Mouse (Mus musculus) embryonic facial prominence, embryonic 14.5 days (tissue): ENCODE results near the gene Trim41. TPM values are rescaled to one million over a fixed set of nuclear protein-coding genes. Genes with fewer than 3 reads are reported as not detected.
A peak's percentile ranks its signal among the peaks of the same experiment; 100 is the strongest.
"Not testable (repeated sequence)": the region's sequence is repeated elsewhere in the genome, so short reads cannot be mapped to it uniquely, and the experiment has no call there.

Source experiments
- ATAC-seq: fragments of 200-750 bp; cut with Nextera tagmentation; 2 replicates; pipeline ENCODE4 v1.8.0; 2017; ENCODE audit warnings: low read depth, moderate number of reproducible peaks, moderate TSS enrichment
- DNase-seq: peaks from one replicate; pipeline ENCODE4 v3.0.0-alpha.2; 2015; ENCODE audit warnings: low spot score
- H3K27ac ChIP-seq: fragments of 300-500 bp; sonication (generic); replicated peaks from 2 replicates; pipeline ENCODE4 v1.5.1; 2014; ENCODE audit warnings: low read depth, mild to moderate bottlenecking, low read length, moderate library complexity
- H3K27me3 ChIP-seq: fragments of 300-500 bp; sonication (generic); replicated peaks from 2 replicates; pipeline ENCODE4 v1.6.1; 2014; ENCODE audit warnings: low read length; ENCODE audit not compliant: control insufficient read depth, insufficient read depth
- H3K36me3 ChIP-seq: fragments of 300-500 bp; sonication (generic); 2 replicates; pipeline ENCODE4 v1.6.1; 2014; ENCODE audit warnings: low read length, mixed read lengths; ENCODE audit not compliant: control insufficient read depth, insufficient read depth
- H3K4me1 ChIP-seq: fragments of 300-500 bp; sonication (generic); 2 replicates; pipeline ENCODE4 v1.6.1; 2014; ENCODE audit warnings: antibody characterized with exemption, low read length; ENCODE audit not compliant: control insufficient read depth, insufficient read depth
- H3K4me2 ChIP-seq: fragments of 300-500 bp; sonication (generic); 2 replicates; pipeline ENCODE4 v1.6.1; 2014; ENCODE audit warnings: low read depth, mild to moderate bottlenecking, low read length, moderate library complexity, mixed read lengths
- H3K4me3 ChIP-seq: fragments of 300-500 bp; sonication (generic); 2 replicates; pipeline ENCODE4 v1.5.1; 2014; ENCODE audit warnings: low read depth, mild to moderate bottlenecking, low read length
- H3K9ac ChIP-seq: fragments of 300-500 bp; sonication (generic); 2 replicates; pipeline ENCODE4 v1.6.1; 2014; ENCODE audit warnings: low read depth, mild to moderate bottlenecking, low read length, moderate library complexity, mixed read lengths
- H3K9me3 ChIP-seq: fragments of 300-500 bp; sonication (generic); 2 replicates; pipeline ENCODE4 v1.6.1; 2016; ENCODE audit warnings: low read length; ENCODE audit not compliant: control insufficient read depth
- WGBS: fragments of 180-500 bp; shearing (Covaris S2); extraction: QIAGEN DNeasy Blood & Tissue Kit; methylation state at CpG from one replicate; pipeline ENCODE4 v1.1.7; 2014; 5-methylcytosine and 5-hydroxymethylcytosine counted together
- polyA plus RNA-seq: library from polyadenylated mRNA; unstranded; fragments of >200 nt; fragmentation: Nextera tagmentation; extraction: Ambion mirVana; gene quantifications from 2 replicates; pipeline ENCODE4 v1.2.1, GENCODE M21; 2014

Gene Trim41
- polyA plus RNA-seq, 1 experiment from 2014 or later: 5.2 TPM

DNA sequence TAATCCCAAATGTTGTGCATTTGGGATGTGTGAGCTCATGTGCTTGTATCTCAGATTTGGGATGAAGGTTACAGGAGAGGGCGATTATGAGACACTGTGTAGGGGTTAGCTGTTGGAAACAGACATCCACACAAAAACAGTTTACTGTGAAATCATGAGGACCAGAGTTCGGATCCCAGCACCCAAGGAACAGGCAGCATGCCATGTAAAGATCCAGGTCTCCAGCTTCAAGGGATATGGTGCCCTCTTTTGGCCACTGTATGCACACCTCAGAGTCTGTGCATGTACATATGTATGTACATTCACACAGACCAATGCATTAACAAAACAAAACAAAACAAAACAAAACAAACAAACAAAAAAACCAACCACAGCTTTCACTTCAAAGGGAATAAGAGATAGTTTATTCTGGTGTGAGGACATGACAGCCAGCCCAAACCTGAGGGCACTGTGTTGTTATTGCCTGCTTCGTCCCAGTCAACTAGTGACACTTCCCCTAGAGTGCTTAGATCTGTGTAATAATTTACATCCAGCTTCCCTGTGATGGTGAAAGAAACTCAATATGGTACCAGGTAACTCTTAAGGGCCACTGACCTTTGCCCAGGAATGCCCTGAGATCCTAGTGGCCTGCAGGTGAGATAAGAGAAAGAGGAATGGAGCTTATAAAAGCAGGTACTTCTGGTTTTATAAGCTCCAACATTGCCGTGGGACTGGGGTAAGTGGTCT lies 34.3 kb upstream of the Trim41 start:
- DNase-seq (no peak), ATAC-seq (no peak)
- Histone ChIP-seq H3K27ac (no peak overlapping the region), H3K4me2 (no peak overlapping the region), H3K36me3 (no peaks in the 10 kb centered on the region), H3K9me3 (no peaks in the 10 kb centered on the region), H3K4me3 (no peak overlapping the region), H3K9ac (no peak overlapping the region), H3K4me1 (peaks cover 12% of the 10 kb centered on the region), H3K27me3 (peaks cover 6% of the 10 kb centered on the region; the same call in 1 of the 2 replicates)
- 84% methylated on average over 4 of the region's 4 CpGs for WGBS

DNA sequence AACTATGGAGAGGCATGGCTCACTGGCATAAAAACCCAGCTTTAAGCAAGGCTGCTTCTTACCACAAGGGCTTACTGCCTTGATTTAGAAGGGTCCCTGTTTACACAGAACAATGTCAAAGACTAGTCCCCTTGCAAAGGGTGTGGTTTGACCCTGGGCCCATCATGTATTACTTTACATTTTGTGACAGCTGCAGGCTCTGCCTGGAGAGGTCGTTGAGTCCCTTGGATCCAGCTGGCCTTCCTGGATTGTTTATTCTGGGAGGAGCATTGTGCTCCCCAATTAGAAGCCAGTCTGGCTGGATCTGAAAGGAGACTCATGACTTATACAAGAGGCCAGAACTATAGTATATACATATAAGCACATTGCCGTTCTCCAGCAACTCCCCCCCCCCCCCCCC lies 33.1 kb upstream of the Trim41 start:
- Histone ChIP-seq H3K27me3 (peaks cover 6% of the 10 kb centered on the region; the same call in 1 of the 2 replicates), H3K9me3 (no peaks in the 10 kb centered on the region), H3K36me3 (no peaks in the 10 kb centered on the region), H3K27ac (no peak overlapping the region), H3K4me3 (no peak overlapping the region), H3K4me2 (no peak overlapping the region), H3K9ac (no peak overlapping the region), H3K4me1 (peaks cover 12% of the 10 kb centered on the region)
- ATAC-seq: no peak
- DNase-seq: peak; percentile 60
- 49% methylated on average over 2 of the region's 2 CpGs for WGBS

DNA sequence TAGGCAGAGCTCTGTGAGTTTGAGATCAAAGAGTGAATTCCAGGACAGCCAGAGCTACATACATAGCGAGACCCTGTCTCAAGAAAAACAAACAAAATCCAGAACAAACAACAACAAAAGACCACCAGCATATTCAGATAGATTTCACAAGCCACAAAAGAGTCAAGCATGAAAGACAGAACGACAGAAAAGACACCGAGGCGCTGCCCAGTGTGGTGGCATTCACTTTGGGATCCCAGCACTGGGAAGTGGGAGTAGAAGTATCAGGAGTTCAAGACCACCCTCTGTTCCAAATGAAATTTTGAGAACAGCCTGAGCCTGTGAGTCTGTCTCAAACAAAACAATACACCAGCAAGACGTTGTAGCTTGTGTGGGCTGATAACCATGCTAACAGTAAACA lies 29.7 kb upstream of the Trim41 start:
- no peak overlapping the region for H3K4me2 ChIP-seq
- H3K9ac ChIP-seq: no peak overlapping the region
- H3K27me3 ChIP-seq: peaks cover 6% of the 10 kb centered on the region; the same call in 1 of the 2 replicates
- H3K9me3 ChIP-seq: no peaks in the 10 kb centered on the region
- no peak for DNase-seq
- H3K4me1 ChIP-seq: no peaks in the 10 kb centered on the region
- no peaks in the 10 kb centered on the region for H3K36me3 ChIP-seq
- WGBS: 56% methylated on average over 5 of the region's 5 CpGs
- no peak for ATAC-seq
- H3K27ac ChIP-seq: no peak overlapping the region
- H3K4me3 ChIP-seq: no peak overlapping the region

DNA sequence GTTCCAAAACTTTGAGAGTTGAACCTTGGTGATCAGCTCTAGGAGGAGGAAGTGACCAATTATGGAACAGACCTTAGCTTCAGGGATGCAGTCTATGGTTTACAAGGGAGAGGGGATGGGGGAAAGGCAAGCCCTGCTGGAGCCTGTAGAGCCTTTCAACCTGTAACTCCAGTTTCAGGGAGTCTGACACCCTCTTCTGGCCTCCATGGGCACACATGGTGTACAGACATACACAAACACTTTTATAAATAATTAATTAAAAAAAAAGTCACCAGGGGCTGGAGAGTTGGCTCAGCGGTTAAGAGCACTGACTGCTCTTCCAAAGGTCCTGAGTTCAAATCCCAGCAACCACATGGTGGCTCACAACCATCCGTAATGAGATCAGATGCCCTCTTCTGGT lies 29.2 kb upstream of the Trim41 start:
- WGBS: 78% methylated on average over 2 of the region's 2 CpGs
- not testable (repeated sequence) for H3K27ac ChIP-seq, DNase-seq, ATAC-seq, H3K4me2 ChIP-seq, H3K4me3 ChIP-seq, H3K9ac ChIP-seq, H3K27me3 ChIP-seq, H3K4me1 ChIP-seq, H3K36me3 ChIP-seq, H3K9me3 ChIP-seq

DNA sequence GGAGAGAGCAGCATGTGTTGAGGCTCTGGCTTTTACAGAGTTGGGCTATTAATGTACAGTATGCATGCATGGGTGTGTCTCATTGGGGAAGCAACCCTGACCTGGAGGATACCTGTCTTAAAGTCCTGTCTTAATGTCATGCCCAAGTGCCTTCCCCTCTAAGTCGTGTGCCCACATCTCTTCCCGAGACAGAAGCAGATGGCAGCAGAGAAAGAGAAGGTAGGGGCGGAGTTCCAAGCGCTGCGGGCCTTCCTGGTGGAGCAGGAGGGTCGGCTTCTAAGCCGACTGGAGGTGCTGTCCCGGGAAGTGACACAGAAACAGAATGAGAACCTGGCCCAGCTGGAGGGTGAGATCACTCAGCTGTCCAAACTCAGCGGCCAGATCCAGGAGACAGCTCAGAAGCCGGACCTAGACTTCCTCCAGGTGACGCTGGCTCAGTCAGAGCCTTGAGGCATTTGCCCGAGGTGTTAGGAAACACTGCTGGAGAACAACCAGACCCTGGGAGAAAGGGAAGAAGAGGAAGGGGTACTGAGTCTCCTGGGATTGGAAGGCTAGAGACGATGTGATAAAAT lies 28.2 kb upstream of the Trim41 start:
- no peak overlapping the region for H3K4me3 ChIP-seq
- H3K36me3 ChIP-seq: no peaks in the 10 kb centered on the region
- H3K27ac ChIP-seq: no peak overlapping the region
- WGBS: 36% methylated on average over 13 of the region's 13 CpGs
- H3K9ac ChIP-seq: no peak overlapping the region
- ATAC-seq (no peak), DNase-seq (no peak)
- H3K27me3 ChIP-seq: peaks cover 6% of the 10 kb centered on the region; the same call in 1 of the 2 replicates
- no peak overlapping the region for H3K4me2 ChIP-seq
- no peaks in the 10 kb centered on the region for H3K9me3 ChIP-seq
- H3K4me1 ChIP-seq: no peaks in the 10 kb centered on the region

DNA sequence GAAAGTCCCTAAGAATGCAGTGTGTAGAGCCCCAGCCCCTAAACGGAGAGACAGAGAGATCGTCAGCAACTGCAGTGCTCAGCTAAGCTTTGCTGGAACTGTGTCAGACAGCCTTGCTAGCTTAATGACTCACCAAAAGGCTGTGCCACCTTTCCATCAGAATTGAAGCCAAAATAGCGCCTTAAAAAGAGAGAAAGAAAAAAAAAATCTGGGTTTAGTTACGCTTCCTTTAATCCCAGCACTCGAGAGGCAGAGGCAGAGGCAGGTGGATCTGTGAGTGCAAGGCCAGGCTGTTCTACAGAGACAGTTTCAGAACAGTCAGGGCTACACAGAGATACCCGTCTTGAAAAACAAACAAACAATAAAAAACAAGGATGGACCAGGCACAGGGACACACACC lies 27.2 kb upstream of the Trim41 start:
- no peak for DNase-seq
- 50% methylated on average over 6 of the region's 6 CpGs for WGBS
- Histone ChIP-seq H3K9ac (no peak overlapping the region), H3K9me3 (no peaks in the 10 kb centered on the region), H3K27ac (no peak overlapping the region), H3K27me3 (no peaks in the 10 kb centered on the region), H3K4me2 (no peak overlapping the region), H3K36me3 (no peaks in the 10 kb centered on the region), H3K4me3 (no peak overlapping the region), H3K4me1 (no peaks in the 10 kb centered on the region)
- ATAC-seq: no peak

DNA sequence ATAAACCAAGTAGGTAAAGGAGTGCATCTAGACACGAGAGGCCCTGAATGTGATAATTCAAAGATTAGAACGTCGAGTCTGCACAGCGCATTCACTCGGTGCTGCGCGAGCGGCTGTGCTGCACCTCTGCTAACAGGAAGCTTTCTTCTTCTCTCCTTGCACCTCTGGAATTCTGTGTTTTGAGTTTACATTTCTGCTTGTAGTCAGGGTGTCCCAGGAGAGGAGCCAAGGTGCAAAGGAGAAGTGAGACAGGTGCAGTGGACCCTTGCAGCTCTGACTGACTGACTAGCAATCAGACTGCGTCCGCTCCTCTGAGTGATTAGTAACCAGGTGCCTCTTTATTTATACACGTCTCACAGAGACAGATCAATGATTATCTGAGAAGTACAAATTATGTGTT lies 26.0 kb upstream of the Trim41 start:
- ATAC-seq (no peak), DNase-seq (no peak)
- Histone ChIP-seq H3K4me1 (peaks cover 6% of the 10 kb centered on the region), H3K4me2 (no peak overlapping the region), H3K27ac (no peak overlapping the region), H3K4me3 (no peak overlapping the region), H3K9me3 (no peaks in the 10 kb centered on the region), H3K9ac (no peak overlapping the region), H3K36me3 (no peaks in the 10 kb centered on the region), H3K27me3 (no peaks in the 10 kb centered on the region)
- 81% methylated on average over 11 of the region's 11 CpGs for WGBS

DNA sequence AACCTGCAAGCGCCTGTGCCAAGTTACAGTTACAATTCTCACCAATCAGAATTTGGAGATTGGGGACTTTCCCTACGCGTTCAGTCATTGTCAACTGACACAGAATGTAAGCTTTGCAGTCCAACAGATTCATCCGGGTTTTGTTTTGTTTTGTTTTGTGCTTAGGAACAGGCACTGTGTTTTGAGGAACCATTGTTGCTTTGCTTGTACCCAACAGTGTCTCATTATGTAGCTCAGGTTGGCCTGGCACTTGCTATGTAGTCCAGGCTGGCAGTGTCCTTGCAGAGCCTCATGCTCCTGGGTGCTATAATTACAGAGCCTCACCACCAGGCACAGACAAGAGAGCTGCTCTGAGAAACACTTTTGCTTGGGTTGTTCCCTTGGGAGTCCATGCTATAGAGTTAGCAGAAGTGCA lies 25.2 kb upstream of the Trim41 start:
- Histone ChIP-seq H3K4me2 (no peak overlapping the region), H3K9me3 (no peaks in the 10 kb centered on the region), H3K9ac (no peak overlapping the region), H3K4me3 (no peak overlapping the region), H3K36me3 (no peaks in the 10 kb centered on the region), H3K4me1 (peaks cover 8% of the 10 kb centered on the region), H3K27me3 (no peaks in the 10 kb centered on the region), H3K27ac (no peak overlapping the region)
- no peak for DNase-seq
- ATAC-seq: no peak
- WGBS: 77% methylated on average over 4 of the region's 4 CpGs

DNA sequence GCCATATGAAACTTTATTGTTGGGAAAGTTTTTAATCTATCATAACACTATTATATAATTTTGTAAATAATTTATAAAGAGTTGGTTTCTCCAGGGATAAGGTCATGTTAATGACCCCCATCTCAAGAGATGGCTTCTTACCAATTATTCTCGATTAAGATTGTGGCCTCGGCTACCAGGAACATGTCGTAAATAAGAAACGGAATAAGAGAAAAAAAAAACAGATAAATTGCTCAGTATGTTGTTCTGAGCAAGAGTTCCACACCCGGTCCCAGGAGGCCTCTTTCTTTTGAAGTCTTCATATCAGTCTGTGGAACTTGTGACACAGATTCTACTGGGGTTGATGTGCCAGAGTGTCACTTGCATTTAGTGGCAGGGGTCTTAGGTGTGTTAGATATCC lies 24.1 kb upstream of the Trim41 start:
- no peak overlapping the region for H3K9ac ChIP-seq
- no peak overlapping the region for H3K4me2 ChIP-seq
- WGBS: 84% methylated on average over 5 of the region's 5 CpGs
- H3K27me3 ChIP-seq: no peaks in the 10 kb centered on the region
- H3K36me3 ChIP-seq: no peaks in the 10 kb centered on the region
- no peak for DNase-seq
- no peaks in the 10 kb centered on the region for H3K9me3 ChIP-seq
- ATAC-seq: no peak
- H3K27ac ChIP-seq: no peak overlapping the region
- no peak overlapping the region for H3K4me3 ChIP-seq
- peaks cover 8% of the 10 kb centered on the region for H3K4me1 ChIP-seq
